Mouse (Mus musculus) adrenal gland, adult 18-20 months (tissue): ENCODE data around the gene Camsap1. TPM values are rescaled to one million over a fixed set of nuclear protein-coding genes. Genes with fewer than 3 reads are reported as not detected.

Experiments used
- DNase-seq, 2 experiments: peaks; one replicate each; pipeline ENCODE4 v3.0.0; 2021 to 2022; ENCODE audit warnings: low spot score in 2 of 2
- total RNA-seq, 2 experiments: library from RNA; stranded (reverse); gene quantifications; 1 replicate in 1 of 2; 2 replicates in 1 of 2; pipeline ENCODE4 v1.2.3; 2021

Gene Camsap1
- total RNA-seq, 2 experiments from 2014 or later, result 35.3 to 37.5 TPM

DNA sequence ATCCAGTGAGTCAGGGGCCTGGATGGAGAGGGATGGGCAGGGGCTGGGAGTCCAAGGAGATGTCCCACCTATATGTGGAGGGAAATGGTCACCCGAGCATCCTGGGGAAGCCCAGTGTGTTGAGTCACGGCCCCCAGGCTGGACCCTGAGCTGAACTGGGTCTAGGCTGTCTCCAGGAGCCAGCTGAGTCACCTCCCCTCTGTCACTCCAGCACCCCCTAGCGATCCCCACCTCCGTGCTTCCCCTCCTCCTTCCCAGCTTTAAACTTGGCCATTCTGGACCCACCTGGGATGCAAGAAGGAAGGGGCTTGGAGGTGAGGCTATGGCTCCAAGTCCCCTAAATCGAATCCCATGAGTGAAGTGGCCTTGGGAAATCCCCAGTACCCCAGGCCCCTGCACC is 94.9 kb downstream of the Camsap1 start:
- DNase-seq, result peak; percentile 19 to 39

DNA sequence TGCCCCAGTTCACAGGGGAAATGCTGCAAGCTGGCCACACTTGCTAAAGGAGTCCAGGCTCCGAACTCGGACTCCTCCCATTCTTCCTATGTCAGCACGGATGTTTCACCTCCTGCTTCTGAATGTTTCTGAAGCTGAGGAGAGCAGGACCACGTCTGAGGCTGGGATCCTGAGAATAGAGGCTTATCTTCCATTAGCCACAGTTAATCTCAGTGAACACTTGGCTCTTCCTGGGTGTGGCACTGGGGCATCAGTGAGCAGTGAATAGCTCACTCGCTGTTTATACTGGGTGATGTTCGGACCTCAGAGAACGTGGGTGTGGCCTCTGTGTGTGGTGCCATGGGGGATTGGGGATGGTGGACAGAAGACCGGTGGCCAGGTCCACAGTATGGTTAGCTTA is 95.9 kb downstream of the Camsap1 start:
- DNase-seq, result no peak

DNA sequence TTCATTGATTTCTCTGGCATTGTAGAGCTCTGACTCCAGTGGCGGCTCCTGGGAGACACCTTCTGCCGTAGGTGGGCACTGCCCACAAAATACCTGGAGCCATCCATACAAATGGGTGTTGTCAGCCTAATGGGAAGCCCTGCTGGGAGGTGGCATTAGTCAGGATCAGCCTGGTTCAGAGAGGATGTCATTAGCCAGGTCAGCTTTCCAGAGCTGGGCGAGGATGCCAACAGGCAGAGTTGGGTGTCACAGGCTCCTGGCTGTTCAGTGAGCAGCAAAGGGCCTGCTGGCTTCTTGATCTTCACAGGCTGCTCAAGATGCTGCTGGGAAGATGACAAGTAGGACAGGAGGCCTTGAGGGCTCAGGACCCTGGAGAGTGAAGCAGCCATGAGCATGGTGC is 98.3 kb downstream of the Camsap1 start:
- no peak for DNase-seq

DNA sequence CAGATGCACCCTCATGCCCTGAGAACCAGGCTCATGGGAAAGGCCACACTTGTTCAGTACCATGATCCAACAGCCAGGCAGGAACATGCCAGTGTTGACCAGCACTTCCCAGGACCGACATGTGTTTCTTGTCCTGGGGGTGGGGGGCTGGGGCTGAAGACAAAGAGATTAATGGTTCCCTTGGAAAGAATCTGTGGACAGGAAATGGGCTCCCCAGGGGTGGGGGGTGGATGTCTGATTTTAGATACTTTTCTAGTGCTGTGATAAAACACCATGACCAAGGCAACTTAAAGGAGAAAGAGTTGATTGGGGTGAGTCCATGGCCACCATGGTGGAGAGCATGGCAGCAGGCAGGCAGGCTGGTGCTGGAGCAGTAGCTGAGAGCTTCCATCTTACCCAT is 100.8 kb downstream of the Camsap1 start:
- no peak for DNase-seq

DNA sequence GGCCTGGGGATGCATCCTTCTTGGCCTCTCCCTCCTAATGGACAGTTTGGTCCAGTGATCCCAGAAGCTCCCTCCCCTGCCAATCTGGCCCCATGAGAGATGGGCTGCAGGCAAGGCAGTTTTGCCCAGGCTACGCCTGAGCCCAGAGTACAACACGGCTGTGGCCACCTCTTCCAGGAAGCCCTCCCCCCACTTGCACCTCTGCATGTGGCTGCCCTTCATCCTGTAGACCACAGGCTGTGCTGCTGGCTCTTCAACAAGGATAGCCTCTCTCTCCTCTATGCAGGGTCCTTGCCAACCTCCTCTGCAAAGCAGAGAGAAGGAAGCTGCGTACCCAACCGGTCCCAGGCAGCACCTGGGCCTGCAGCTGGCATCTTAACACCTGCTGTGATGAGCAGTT is 104.0 kb downstream of the Camsap1 start:
- DNase-seq, result no peak

DNA sequence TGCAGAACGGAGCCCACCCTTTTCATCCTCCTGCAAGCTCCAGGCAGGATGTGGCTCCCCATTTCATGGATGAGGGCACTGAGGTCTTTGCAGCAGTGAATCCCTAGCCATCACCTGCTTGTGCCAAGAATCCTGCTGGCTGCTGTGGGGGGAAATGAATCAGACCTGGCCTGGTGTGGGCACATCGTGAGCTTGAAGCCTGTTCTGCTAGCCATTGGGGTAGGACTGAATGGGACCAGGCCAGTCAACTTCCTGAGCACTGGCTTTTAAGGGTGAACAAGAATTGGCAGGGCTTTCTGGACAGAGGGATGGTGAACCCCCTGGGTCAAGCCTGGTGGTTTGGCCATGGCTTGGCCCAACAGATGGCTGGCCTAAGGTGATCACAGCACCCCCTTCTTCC is 104.6 kb downstream of the Camsap1 start:
- no peak for DNase-seq

DNA sequence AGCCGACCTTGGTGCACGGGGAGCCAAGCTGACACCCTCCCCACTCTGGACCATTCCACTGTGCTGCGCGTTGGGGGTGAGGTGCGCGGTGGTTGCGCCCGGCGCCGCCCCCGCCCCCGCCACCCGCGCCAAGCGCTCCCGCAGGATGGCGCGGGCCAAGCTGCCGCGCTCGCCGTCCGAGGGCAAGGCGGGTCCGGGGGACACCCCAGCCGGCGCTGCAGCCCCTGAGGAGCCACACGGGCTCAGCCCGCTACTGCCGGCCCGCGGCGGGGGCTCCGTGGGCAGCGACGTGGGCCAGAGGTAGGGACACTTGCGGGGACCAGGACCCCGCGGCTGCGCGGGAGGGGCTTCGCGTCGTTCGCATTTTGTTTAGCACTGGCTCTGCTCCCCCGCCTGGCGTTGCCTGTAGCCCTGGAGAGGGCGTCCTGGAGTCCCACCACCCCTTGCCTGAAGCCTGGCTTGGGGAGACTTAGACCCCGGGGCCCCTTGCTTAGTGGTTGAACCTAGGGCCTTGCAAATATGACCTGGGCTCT is 105.3 kb downstream of the Camsap1 start:
- no peak for DNase-seq

DNA sequence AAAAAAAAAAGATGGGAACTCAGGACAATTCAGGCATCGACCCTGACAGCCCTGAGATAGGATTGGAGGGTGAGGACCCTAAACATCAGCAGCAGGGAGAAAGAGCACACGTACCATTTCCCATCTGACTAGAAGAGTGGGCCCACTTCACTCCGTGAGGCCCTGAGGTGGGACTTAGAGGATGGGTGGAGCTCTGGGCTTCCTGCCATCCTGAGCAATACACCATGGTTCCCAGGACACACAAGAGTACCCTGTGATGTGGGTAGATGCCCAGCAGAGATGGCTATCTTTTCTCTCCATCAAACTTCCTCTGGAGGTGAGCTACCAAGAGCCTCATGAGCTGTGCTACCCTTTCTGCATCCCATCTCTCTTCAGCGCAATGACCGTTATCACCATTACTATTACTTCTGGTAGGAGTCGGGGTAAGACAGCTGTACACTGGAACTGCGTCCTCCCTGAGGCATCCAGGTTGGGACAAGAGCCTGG is 105.8 kb downstream of the Camsap1 start:
- DNase-seq, result no peak

Other genes starting within 250 kb of the Camsap1 start
- not detected for gene Obp2b, start 246.3 kb downstream of the Camsap1 start, total RNA-seq
- gene Lcn3, start 217.7 kb downstream of the Camsap1 start, total RNA-seq, result not detected
- not detected for gene Lcn11, start 206.3 kb downstream of the Camsap1 start, total RNA-seq
- gene Gm13539, start 201.0 kb downstream of the Camsap1 start, total RNA-seq, result not detected
- gene Glt6d1, start 167.4 kb downstream of the Camsap1 start, total RNA-seq, result not detected
- not detected for gene Lcn9, start 160.1 kb downstream of the Camsap1 start, total RNA-seq
- not detected for gene Sohlh1, start 136.0 kb downstream of the Camsap1 start, total RNA-seq
- gene Kcnt1, start 119.5 kb downstream of the Camsap1 start, total RNA-seq, result 1 to 10 TPM; 3.7 to 3.8 TPM
- gene Ubac1, start 38.5 kb upstream of the Camsap1 start, total RNA-seq, result 10 to 100 TPM; 30.4 to 44.8 TPM
- 10 to 100 TPM; 41.4 to 44.0 TPM for gene Nacc2, start 139.9 kb upstream of the Camsap1 start, total RNA-seq
- gene Lhx3, start 225.0 kb upstream of the Camsap1 start, total RNA-seq, result 1 to 10 TPM in 1 of 2 experiments, not detected in 1; 3.2 TPM